ENCODE assay signal across 8 mouse cellular contexts in genomic region chr10:61936211-61937121, GRCm38 (mm10). TPM values are rescaled to one million over a fixed set of nuclear protein-coding genes. Genes with fewer than 3 reads are reported as not detected.
DNase-seq lines count a peak whose midpoint lies in the region; ATAC-seq and TF ChIP-seq lines count a peak whose summit lies in the region.

No protein-coding gene starts in this region.

- peak overlapping the region; percentile 45 for H3K4me2 ChIP-seq in kidney, embryonic 16.5 days (replicated peaks; ENCODE audit: low read depth, low read length)
- peak overlapping the region; percentile 29 for H3K4me2 ChIP-seq in forebrain, embryonic 16.5 days (ENCODE audit: low read length)
- H3K4me2 ChIP-seq in neural tube, embryonic 14.5 days (ENCODE audit: low read depth, low read length) = peak overlapping the region; percentile 21

- H3K4me3 ChIP-seq in kidney, embryonic 16.5 days (ENCODE audit: low read length) = peak overlapping the region; percentile 30
- 0 out of 2 replicates have a peak overlapping the region, but pooled peaks have one; percentile 1 for H3K4me3 ChIP-seq in forebrain, embryonic 16.5 days (replicated peaks; ENCODE audit: low read length)
- peak overlapping the region; percentile 41 for H3K4me3 ChIP-seq in limb, embryonic 10.5 days
- no peak overlapping the region for H3K4me3 ChIP-seq in neural tube, embryonic 14.5 days (ENCODE audit: low read depth, low read length)
- H3K4me3 ChIP-seq in layer of hippocampus, adult 2 months = no peak overlapping the region

- peaks cover 3% of the 10 kb centered on the region; the same call in 1 of the 2 replicates for H3K9me3 ChIP-seq in kidney, embryonic 16.5 days (ENCODE audit: low read length)
- no peaks in the 10 kb centered on the region for H3K9me3 ChIP-seq in forebrain, embryonic 16.5 days (ENCODE audit: control insufficient read depth, low read length)
- H3K9me3 ChIP-seq in limb, embryonic 10.5 days (replicated peaks) = no peaks in the 10 kb centered on the region
- H3K9me3 ChIP-seq in neural tube, embryonic 14.5 days (ENCODE audit: control insufficient read depth, low read length) = no peaks in the 10 kb centered on the region

- H3K9ac ChIP-seq in kidney, embryonic 16.5 days (replicated peaks; ENCODE audit: low read length) = peak overlapping the region; percentile 50
- H3K9ac ChIP-seq in forebrain, embryonic 16.5 days (replicated peaks; ENCODE audit: low read depth, low read length) = 0 out of 2 replicates have a peak overlapping the region, but pooled peaks have one; percentile 9
- no peak overlapping the region for H3K9ac ChIP-seq in neural tube, embryonic 14.5 days (replicated peaks; ENCODE audit: low read depth, low read length)

- peak overlapping the region; percentile 65 for H3K27ac ChIP-seq in kidney, embryonic 16.5 days (ENCODE audit: low read length)
- no peak overlapping the region for H3K27ac ChIP-seq in forebrain, embryonic 16.5 days (ENCODE audit: low read length)
- H3K27ac ChIP-seq in limb, embryonic 10.5 days = peak overlapping the region; percentile 59
- no peak overlapping the region for H3K27ac ChIP-seq in neural tube, embryonic 14.5 days (ENCODE audit: low read depth, low read length)
- no peak overlapping the region for H3K27ac ChIP-seq in layer of hippocampus, adult 2 months

- TF ChIP-seq CTCF in layer of hippocampus, adult 2 months (conservative IDR thresholded peaks at IDR 0.05) = no peak

- H3K27me3 ChIP-seq in kidney, embryonic 16.5 days (ENCODE audit: insufficient read depth, low read length) = no peaks in the 10 kb centered on the region
- peaks cover 7% of the 10 kb centered on the region for H3K27me3 ChIP-seq in forebrain, embryonic 16.5 days (replicated peaks; ENCODE audit: control insufficient read depth, insufficient read depth, low read length)
- H3K27me3 ChIP-seq in limb, embryonic 10.5 days (ENCODE audit: low read depth, poor library complexity, severe bottlenecking) = peaks cover 65% of the 10 kb centered on the region
- H3K27me3 ChIP-seq in neural tube, embryonic 14.5 days (ENCODE audit: control insufficient read depth, insufficient read depth, low read length) = no peaks in the 10 kb centered on the region

- WGBS in kidney, embryonic 16.5 days = 4% methylated on average over 28 of the region's 28 CpGs
- 2% methylated on average over 28 of the region's 28 CpGs for WGBS in forebrain, embryonic 16.5 days
- WGBS in limb, embryonic 10.5 days = under 1% methylated on average over 28 of the region's 28 CpGs
- 3% methylated on average over 27 of the region's 28 CpGs for WGBS in neural tube, embryonic 14.5 days

- ATAC-seq in kidney, embryonic 16.5 days (ENCODE audit: low FRiP score, low TSS enrichment) = peak; percentile 72
- ATAC-seq in forebrain, embryonic 16.5 days = no peak
- ATAC-seq in neural tube, embryonic 14.5 days (ENCODE audit: low read depth) = no peak
- ATAC-seq in erythroblast, adult 5-6 weeks (replicated peaks; ENCODE audit: low FRiP score, poor library complexity, severe bottlenecking) = no peak

- H3K36me3 ChIP-seq in kidney, embryonic 16.5 days (ENCODE audit: insufficient read depth, low read length) = no peaks in the 10 kb centered on the region
- no peaks in the 10 kb centered on the region for H3K36me3 ChIP-seq in forebrain, embryonic 16.5 days (ENCODE audit: control insufficient read depth, insufficient read depth)
- H3K36me3 ChIP-seq in limb, embryonic 10.5 days = no peaks in the 10 kb centered on the region
- H3K36me3 ChIP-seq in neural tube, embryonic 14.5 days (ENCODE audit: control insufficient read depth, insufficient read depth, low read length) = no peaks in the 10 kb centered on the region

- peaks cover 36% of the 10 kb centered on the region for H3K4me1 ChIP-seq in kidney, embryonic 16.5 days (ENCODE audit: insufficient read depth, low read length)
- peaks cover 7% of the 10 kb centered on the region; the same call in 1 of the 2 replicates for H3K4me1 ChIP-seq in forebrain, embryonic 16.5 days (replicated peaks; ENCODE audit: control insufficient read depth, insufficient read depth, low read length)
- H3K4me1 ChIP-seq in limb, embryonic 10.5 days = peaks cover 51% of the 10 kb centered on the region
- H3K4me1 ChIP-seq in neural tube, embryonic 14.5 days (ENCODE audit: control insufficient read depth, insufficient read depth, low read length) = 0 out of 2 replicates have a peak, but pooled peaks cover 4% of the 10 kb centered on the region

- DNase-seq in kidney, adult 18-20 months = no peak
- peak; percentile 72 for DNase-seq in limb, embryonic 10.5 days (ENCODE audit: low spot score)
- DNase-seq in layer of hippocampus, adult 2 months (ENCODE audit: low spot score in 2 of 2) = no peak
- no peak for DNase-seq in ovary, postnatal 10 days (ENCODE audit: low spot score)

RNA-seq across cellular contexts. Expression of gene Col13a1, which starts 42.4 kb away (rescaled TPM):
- polyA plus RNA-seq in kidney, embryonic 16.5 days (2015; fragmentation: Nextera tagmentation; extraction: Ambion mirVana) = 6.7 and 6.8 TPM in 2 replicates
- 0.98 and 1.4 TPM in 2 replicates for polyA plus RNA-seq in forebrain, embryonic 16.5 days (2015; fragmentation: Nextera tagmentation; extraction: Ambion mirVana)
- 2.7 and 2.9 TPM in 2 replicates for polyA plus RNA-seq in limb, embryonic 10.5 days (2016; fragmentation: Nextera tagmentation; extraction: Ambion mirVana)
- polyA plus RNA-seq in neural tube, embryonic 14.5 days (2014; fragmentation: Nextera tagmentation; extraction: Ambion mirVana) = 0.31 and 3.2 TPM in 2 replicates
- not detected in 2 replicates for total RNA-seq in erythroblast, adult 5-6 weeks (2015; ENCODE audit: low replicate concordance)
- total RNA-seq in erythroblast, adult 5-6 weeks (2017; ENCODE audit: low replicate concordance) = not detected in 2 replicates
- 1 to 10 TPM; 1.1 to 1.5 TPM for total RNA-seq in layer of hippocampus, adult 2 months (2021)

Comparison
In these comparisons a context has a peak if more than half of its experiments do, and no peak if none do; other contexts are left out.
1. H3K27ac ChIP-seq: peak in kidney, embryonic 16.5 days (single experiment) and limb, embryonic 10.5 days (single experiment); none in forebrain, embryonic 16.5 days (single experiment), neural tube, embryonic 14.5 days (single experiment) and layer of hippocampus, adult 2 months (single experiment).
2. H3K4me3 ChIP-seq: peak in kidney, embryonic 16.5 days (single experiment), forebrain, embryonic 16.5 days (single experiment) and limb, embryonic 10.5 days (single experiment); none in neural tube, embryonic 14.5 days (single experiment) and layer of hippocampus, adult 2 months (single experiment).
3. Peak in every context shown above with its lines, with median percentiles within 50 percentile points of each other: H3K4me2 ChIP-seq.